Mouse (Mus musculus) heart, postnatal 25 days (tissue): Measurements from ENCODE around the gene Tbc1d4. TPM values are rescaled to one million over a fixed set of nuclear protein-coding genes. Genes with fewer than 3 reads are reported as not detected.

Experiments
- DNase-seq: peaks from one replicate; pipeline ENCODE4 v3.0.0; 2022; ENCODE audit warnings: low spot score
- intact Hi-C: fragments of 180-260 bp; cut with DNase I; formaldehyde crosslinking; loops from one replicate; pipeline ENCODE4 v1.15.1; 2025
- total RNA-seq, 2 experiments: library from RNA; stranded (reverse); gene quantifications; 2 replicates each; pipeline ENCODE4 v1.2.3; 2021

The Tbc1d4 gene
- total RNA-seq, 2 experiments from 2014 or later: 58.2 to 70.1 TPM

GRCm38 (mm10) chr14:101467532-101467931, 141.5 kb downstream of the Tbc1d4 start:
- intact Hi-C loops: no loop called here
- DNase-seq: no peak

- DNase-seq: no peak
Observed at GRCm38 (mm10) chr14:101466521-101466920, 142.5 kb downstream of the Tbc1d4 start.

DNA sequence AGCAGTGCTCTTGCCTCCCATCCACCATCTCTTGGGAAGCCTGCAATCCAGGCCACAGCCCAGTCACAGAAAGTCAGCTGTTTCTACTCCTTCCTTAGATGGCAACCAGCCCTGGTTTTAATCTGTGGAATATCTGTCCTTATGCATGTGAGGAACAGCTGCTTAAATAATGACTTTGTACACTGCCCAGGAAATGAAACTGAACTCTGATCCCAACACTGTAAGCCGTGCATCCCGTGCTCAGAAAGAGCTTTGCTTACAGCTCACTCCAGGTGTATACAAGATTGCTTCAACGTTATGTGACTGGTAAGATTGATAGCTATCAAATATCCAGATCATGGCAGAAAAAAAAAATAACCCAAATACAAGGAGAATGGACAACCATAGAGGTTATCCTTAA, 143.1 kb downstream of the Tbc1d4 start:
- intact Hi-C loops: no loop called here
- DNase-seq: no peak

More at GRCm38 (mm10) chr14:101466521-101466920, 142.5 kb downstream of the Tbc1d4 start:
- intact Hi-C loops: no loop called here

DNA sequence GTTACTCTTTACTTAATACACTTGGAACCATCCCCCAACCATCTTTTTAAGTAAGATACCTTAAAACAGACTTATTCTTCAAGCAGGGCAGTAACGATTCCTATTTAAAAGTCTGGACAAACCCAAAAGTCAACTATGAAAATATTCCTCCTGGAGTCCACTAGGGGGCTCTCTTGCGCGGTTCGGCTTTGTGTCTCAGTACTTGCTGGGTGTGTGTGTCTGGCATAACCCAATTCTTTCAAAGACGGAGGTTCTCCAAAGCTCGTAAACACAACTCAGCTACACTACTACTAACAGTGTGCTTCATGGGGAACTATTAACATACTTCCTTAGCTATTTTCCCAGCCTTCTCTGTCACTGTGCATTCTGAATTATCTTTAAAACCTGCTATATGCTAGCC, 148.2 kb downstream of the Tbc1d4 start:
- intact Hi-C loops: loop anchor here (5.0 kb wide), 1 partner anchor 152 kb away; no protein-coding TSS in a partner anchor
- DNase-seq: peak; percentile 18

DNA sequence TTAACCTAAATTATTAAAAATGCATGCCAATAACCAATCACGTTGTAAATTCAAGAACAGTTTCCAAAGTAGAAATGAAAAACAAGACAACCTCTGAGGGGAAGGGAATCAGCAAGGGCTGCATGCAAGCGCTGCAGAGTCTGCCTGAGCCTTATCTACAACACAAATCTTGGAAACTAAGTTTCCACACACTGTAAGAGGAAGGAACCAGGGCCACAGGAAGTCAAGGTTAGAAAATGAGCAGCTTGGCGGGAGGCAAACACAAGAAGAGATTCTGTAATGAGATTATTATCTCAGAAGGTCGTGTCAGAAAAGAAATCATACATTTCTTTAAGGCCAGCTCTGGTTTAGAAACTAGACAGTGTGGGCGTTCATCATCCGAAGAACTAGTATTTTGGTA, 156.1 kb downstream of the Tbc1d4 start:
- intact Hi-C loops: no loop called here
- DNase-seq: no peak

GRCm38 (mm10) chr14:101447857-101448256, 161.1 kb downstream of the Tbc1d4 start:
- no peak for DNase-seq
- intact Hi-C loops: no loop called here

DNA sequence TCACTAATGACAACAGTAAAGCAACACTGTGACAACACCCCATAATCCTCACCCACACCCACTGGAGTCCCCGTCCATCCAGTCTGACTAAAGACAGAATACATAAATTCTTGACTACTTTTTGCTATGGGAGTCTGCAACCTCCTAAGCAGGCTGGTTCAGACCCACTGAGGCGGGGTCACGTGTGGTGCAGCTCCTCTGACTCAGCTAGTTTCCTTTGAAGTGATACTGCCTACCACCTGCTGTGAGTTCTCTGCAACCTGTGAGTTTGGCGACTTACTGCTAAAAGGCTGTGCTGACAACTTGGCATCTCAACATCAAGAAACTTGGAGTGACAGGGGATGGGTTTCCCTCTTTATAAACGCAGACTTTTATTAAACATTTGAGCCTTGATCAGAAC, 163.8 kb downstream of the Tbc1d4 start:
- DNase-seq: no peak
- intact Hi-C loops: no loop called here

- intact Hi-C loops: no loop called here
Observed at GRCm38 (mm10) chr14:101437925-101438324, 171.1 kb downstream of the Tbc1d4 start.

GRCm38 (mm10) chr14:101430536-101430935, 178.5 kb downstream of the Tbc1d4 start:
- DNase-seq: no peak
- intact Hi-C loops: no loop called here

More at GRCm38 (mm10) chr14:101437925-101438324, 171.1 kb downstream of the Tbc1d4 start:
- no peak for DNase-seq

DNA sequence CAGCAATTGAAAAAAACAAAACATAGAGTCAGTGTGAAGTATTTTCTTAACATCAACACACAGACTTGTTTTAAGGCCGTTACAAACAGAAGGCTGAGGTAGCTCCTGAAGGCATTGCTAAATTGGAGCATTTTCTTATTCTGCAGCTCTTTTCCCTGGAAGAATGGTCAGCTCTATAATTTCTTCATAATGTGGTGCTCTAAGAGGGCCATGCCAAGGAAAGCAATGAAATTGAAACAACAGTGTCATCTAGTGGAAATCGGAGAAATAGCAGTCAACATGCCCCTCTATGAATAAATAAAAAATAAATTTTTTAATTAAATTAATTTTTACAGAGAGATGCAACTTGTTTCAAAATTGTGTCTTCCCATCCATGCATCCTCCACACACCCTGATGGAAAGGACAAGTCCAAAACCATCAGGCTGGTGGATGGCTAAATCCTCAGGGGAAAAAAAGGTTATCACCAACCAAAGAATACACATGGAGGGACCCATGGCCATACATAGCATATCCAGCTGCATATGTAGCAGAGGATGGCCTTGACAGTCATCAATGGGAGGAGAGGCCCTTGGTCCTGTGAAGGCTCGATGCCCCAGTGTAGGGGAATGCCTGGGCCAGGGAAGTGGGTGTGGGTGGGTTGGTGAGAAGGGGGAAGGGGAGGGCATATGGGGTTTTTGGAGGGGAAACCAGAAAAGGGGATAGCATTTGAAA, 180.0 kb downstream of the Tbc1d4 start:
- intact Hi-C loops: loop anchor here (2.0 kb wide), 1 partner anchor 1496 kb away; no protein-coding TSS in a partner anchor
- no peak for DNase-seq

GRCm38 (mm10) chr14:101417679-101418078, 191.3 kb downstream of the Tbc1d4 start:
- intact Hi-C loops: no loop called here
- DNase-seq: no peak

Other genes with a start within 250 kb of the Tbc1d4 start
- 10 to 100 TPM; 29.3 to 30.5 TPM for gene Commd6, start 31.5 kb upstream of the Tbc1d4 start, total RNA-seq
- 10 to 100 TPM; 28.9 to 30.3 TPM for gene Uchl3, start 44.8 kb upstream of the Tbc1d4 start, total RNA-seq
- 1 to 10 TPM in 1 of 2 experiments, under 1 TPM in 1; 0.68 to 1.2 TPM for gene Gm9922, start 120.6 kb upstream of the Tbc1d4 start, total RNA-seq
- 100 to 1,000 TPM; 396 to 411 TPM for gene Lmo7, start 120.8 kb upstream of the Tbc1d4 start, total RNA-seq